Mouse (Mus musculus): ENCODE data around the gene Cybrd1. TPM values are rescaled to one million over a fixed set of nuclear protein-coding genes. Genes with fewer than 3 reads are reported as not detected.

The Cybrd1 gene
- polyA plus RNA-seq (2014; fragmentation: Illumina TruSeq; extraction: RNeasy Lipid Tissue Mini Kit (QIAGEN cat#74804); ENCODE audit: low read depth, low replicate concordance): 3.3 TPM

DNA sequence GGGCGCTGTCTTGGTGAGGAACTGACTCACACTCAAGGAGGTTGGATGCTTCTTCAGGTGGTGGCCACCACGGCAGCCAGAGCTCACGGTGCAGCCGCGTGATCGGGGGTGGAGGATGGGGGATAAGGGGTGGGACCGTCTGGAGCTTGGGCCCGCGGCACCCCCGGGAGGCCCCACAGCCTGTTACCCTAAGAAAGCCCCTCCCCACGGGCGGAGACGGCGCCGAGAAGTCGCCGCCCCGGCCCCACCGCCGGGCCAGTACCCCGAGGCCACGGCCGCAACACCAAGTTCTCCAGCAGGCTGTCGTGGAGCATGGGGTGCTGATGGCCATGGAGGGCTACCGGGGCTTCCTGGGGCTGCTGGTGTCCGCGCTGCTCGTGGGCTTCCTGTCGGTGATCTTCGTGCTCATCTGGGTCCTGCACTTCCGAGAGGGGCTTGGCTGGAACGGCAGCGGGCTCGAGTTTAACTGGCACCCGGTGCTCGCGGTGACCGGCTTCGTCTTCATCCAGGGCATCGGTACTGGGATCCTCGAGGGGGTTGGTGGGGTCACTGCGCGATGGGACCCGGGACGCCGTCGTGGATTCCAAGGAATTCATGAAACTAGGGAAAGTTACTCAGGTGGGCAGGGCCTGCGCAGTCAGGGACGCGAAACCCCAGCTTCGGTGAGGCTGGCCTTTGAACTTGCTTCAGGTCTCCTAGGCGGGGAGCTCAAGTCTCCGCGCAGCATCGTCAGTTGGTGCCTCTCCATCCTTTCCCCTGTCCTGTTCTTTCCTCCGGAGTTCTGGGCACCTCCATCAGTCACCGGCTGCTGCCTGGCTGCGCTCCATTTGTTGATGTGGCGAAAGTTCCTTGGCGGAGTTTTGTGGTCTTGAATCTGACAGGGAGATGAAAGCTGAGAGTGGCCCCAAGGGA, at the start of gene Cybrd1:
TSS of gene Cybrd1 (plus strand) at position 127 of the 912 bp plus-strand sequence.

Other genes with a start within 250 kb of the Cybrd1 start
- 28.5 TPM for gene Dcaf17, start 62.6 kb upstream of the Cybrd1 start, polyA plus RNA-seq (2014; fragmentation: Illumina TruSeq; extraction: RNeasy Lipid Tissue Mini Kit (QIAGEN cat#74804); ENCODE audit: low read depth, low replicate concordance)
- 22.0 TPM for gene Mettl8, start 62.3 kb upstream of the Cybrd1 start, polyA plus RNA-seq (2014; fragmentation: Illumina TruSeq; extraction: RNeasy Lipid Tissue Mini Kit (QIAGEN cat#74804); ENCODE audit: low read depth, low replicate concordance)
- gene Dync1i2, start 93.8 kb downstream of the Cybrd1 start, polyA plus RNA-seq (2014; fragmentation: Illumina TruSeq; extraction: RNeasy Lipid Tissue Mini Kit (QIAGEN cat#74804); ENCODE audit: low read depth, low replicate concordance): 218 TPM
- 12.4 TPM for gene Slc25a12, start 249.8 kb downstream of the Cybrd1 start, polyA plus RNA-seq (2014; fragmentation: Illumina TruSeq; extraction: RNeasy Lipid Tissue Mini Kit (QIAGEN cat#74804); ENCODE audit: low read depth, low replicate concordance)